Mouse (Mus musculus): Measurements from ENCODE around the gene Stx4a.

Stx4a gene

DNA sequence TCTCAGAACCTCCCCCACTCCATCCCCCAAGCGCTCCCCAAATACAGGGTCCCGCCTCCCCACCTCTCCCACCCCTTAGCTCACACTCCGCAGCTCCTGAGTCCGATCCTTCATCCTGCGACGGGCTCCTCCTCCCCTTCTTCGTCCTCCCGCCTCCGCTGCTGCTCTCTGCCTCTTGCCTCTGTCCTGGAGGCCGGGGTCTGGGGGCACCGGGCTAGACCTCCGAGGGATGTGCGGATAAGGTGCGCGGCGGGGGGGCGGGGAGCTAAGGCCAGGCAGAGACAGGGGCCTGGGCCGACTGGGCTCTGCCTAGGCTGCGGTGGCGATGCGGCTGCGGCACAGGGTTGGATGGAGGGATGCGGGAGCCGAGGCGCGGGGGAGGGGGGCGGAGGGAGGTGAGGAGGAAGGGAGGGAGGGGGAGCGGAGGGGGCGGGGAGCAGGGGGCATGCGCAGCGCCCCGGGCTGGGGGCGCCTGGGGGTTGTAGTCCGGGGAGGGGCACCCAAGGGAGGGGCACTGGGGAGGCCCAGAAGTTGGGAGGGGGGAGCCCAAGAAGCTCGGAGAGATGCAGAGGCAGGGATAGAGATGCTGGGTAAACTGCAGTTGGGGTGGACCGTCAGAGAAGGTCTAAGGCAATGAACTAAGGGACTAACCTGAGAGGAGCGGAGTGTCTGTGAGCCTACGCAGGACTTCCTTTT is at the start of gene Stx4a, which contains the start of gene Stx1b:
Gene Stx4a, plus strand, starts transcription at position 119 of the 696 bp plus-strand sequence.
Gene Stx1b, minus strand, starts transcription at position 374 of the 696 bp plus-strand sequence.
- in situ Hi-C loops (cut with MboI; ENCODE audit: unreplicated experiment in 2 of 2), result no loop called here

DNA sequence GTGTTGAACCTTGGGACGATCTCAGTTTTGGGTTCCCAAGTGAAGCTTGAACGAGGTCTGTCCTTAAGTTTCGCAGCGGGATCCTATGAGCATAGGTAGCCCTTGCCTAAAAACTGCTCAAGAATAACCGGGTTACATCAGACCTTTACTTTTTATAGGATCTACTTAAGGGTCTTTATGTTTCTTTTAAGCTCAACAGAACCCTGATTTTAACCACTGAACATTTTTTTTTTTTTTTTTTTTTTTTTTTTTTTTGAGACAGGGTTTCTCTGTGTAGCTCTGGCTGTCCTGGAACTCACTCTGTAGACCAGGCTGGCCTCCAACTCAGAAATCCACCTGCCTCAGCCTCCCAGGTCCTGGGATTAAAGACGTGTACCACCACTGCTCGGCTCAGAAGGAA is 48.3 kb upstream of the Stx4a start:
- in situ Hi-C loops (cut with MboI; ENCODE audit: unreplicated experiment in 2 of 2), result loop anchor here (10.0 to 25.0 kb wide), 3 partner anchors 329 to 936 kb away; partner anchors contain the start of genes 9130023H24Rik (in 1 of the 2) and Armc5 (in 1 of the 2)

DNA sequence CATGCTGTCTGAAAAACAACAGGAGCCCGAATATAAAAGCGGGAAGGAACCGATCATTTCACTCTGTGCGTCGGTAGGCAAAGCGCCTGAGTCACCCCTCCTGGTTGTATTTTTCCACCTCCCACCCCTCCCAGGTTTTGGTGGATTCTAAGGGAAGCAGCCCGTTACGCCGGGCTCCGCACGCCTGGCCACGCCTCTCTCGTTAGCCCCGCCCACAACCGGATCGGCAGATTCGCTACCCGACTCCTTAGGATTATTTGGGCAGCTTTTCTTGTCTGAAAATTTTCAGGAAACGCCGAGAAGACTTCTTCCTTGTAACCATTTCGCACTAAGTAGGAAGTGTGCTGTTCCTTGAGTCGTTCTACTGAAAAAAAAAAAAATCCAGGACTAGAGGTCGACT is 47.7 kb upstream of the Stx4a start, which contains the start of gene Setd1a:
Gene Setd1a, plus strand, starts transcription at position 245 of the 400 bp plus-strand sequence.
- in situ Hi-C loops (cut with MboI; ENCODE audit: unreplicated experiment in 2 of 2), result loop anchor here (10.0 to 25.0 kb wide), 3 partner anchors 328 to 936 kb away; partner anchors contain the start of genes 9130023H24Rik (in 1 of the 2) and Armc5 (in 1 of the 2)

DNA sequence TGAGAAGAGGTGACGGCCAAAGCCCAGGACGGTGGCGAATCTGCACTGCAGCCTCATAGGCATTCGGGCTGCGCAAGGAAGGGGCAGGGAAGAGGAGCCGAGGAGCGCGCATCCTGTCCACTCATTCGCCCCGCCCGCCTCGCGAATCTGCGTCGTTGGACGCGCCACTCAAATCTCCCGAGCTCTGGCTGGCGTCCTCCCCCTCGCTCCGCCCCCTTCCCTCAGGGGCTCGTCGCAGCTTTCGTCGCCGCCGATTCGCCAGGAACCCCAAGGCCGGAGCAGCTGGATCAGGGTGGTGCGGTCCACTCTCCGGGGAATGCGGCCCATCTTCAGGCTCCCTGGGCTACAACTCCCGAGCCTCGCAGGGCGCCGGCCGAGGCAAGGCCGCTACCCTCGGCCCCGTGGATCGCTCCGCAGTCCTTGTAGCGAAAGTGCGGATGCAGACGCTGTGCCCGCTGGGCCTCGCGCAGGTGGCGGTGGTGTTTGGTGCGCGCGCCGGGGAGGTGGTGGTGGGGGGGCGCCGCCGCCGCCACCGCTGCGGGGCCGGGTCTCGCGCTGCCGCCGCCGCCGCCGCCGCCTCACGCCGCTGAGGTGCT is 47.1 kb upstream of the Stx4a start:
- in situ Hi-C loops (cut with MboI; ENCODE audit: unreplicated experiment in 2 of 2), result loop anchor here (10.0 to 25.0 kb wide), 3 partner anchors 328 to 935 kb away; partner anchors contain the start of genes 9130023H24Rik (in 1 of the 2) and Armc5 (in 1 of the 2)

DNA sequence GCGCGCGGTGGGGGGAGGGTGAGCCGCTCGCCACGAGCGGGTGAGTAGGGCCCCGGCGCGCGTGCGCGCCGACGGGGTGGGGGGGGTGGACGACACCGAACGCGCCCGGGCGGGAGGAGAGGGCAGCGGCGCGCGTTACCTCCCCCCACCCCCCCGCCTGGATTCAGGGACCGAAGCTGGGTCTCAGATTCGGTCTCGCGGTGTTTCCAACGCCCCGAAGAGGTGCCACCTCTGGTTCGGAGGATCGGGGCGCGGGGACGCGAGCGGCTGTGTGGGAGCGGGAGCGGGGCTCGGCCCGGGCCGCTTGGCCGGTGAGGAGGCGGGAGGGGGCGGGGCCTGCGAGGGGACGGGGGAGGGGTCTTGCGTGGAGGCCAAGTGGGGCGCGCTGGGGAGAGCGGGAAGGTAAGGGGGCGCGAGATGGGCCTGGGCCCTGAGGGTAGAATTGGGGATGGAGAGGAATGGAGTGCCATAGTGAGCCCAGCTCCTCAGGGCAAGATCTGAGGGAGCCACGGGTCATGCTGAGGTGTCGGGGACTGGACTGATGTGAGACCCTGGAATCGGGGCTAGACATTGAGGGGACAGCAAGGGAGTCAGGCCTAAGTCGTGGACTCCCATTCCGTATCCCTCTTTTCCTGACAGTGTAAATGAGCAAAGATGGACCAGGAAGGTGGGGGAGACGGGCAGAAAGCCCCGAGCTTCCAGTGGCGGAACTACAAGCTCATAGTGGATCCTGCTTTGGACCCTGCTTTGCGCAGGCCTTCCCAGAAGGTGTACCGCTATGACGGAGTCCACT is 46.4 kb upstream of the Stx4a start:
- in situ Hi-C loops (cut with MboI; ENCODE audit: unreplicated experiment in 2 of 2), result loop anchor here (10.0 to 25.0 kb wide), 3 partner anchors 327 to 935 kb away; partner anchors contain the start of genes 9130023H24Rik (in 1 of the 2) and Armc5 (in 1 of the 2)

DNA sequence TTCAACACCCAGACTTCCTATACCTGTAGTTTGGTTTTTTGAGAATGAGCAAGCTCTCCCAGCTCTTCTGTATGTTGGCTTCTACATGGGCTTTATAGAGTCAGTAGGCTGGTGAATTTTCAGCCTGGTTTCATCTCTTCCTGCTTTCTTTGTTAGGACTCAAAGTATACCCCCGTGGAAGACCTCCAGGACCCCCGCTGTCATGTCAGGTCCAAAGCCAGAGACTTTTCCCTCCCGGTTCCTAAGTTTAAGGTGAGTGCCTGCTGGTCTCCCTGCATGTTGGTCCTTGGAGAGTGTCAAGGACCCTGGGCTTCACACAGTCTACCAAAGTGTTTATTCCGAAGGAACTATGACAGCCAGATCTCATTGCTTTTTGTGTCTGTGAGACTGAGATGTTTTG is 45.7 kb upstream of the Stx4a start:
- in situ Hi-C loops (cut with MboI; ENCODE audit: unreplicated experiment in 2 of 2), result loop anchor here (10.0 to 25.0 kb wide), 3 partner anchors 326 to 934 kb away; partner anchors contain the start of genes 9130023H24Rik (in 1 of the 2) and Armc5 (in 1 of the 2)

DNA sequence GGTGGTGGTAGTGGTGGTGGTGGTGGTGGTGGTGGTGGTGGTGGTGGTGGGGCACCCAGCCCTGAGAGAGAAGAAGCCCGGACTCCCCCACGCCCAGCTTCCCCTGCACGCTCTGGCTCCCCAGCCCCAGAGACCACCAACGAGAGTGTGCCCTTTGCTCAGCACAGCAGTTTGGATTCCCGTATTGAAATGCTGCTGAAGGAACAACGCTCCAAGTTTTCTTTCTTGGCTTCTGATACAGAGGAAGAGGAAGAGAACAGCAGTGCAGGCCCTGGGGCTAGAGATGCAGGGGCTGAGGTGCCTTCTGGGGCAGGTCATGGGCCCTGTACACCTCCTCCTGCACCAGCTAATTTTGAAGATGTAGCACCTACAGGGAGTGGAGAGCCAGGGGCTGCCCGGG is 38.8 kb upstream of the Stx4a start, which contains the start of gene Gm49388:
Gene Gm49388, plus strand, starts transcription at position 301 of the 400 bp plus-strand sequence.
- in situ Hi-C loops (cut with MboI; ENCODE audit: unreplicated experiment in 2 of 2), result loop anchor here (25.0 kb wide), 1 partner anchor 927 kb away; no protein-coding TSS in a partner anchor

DNA sequence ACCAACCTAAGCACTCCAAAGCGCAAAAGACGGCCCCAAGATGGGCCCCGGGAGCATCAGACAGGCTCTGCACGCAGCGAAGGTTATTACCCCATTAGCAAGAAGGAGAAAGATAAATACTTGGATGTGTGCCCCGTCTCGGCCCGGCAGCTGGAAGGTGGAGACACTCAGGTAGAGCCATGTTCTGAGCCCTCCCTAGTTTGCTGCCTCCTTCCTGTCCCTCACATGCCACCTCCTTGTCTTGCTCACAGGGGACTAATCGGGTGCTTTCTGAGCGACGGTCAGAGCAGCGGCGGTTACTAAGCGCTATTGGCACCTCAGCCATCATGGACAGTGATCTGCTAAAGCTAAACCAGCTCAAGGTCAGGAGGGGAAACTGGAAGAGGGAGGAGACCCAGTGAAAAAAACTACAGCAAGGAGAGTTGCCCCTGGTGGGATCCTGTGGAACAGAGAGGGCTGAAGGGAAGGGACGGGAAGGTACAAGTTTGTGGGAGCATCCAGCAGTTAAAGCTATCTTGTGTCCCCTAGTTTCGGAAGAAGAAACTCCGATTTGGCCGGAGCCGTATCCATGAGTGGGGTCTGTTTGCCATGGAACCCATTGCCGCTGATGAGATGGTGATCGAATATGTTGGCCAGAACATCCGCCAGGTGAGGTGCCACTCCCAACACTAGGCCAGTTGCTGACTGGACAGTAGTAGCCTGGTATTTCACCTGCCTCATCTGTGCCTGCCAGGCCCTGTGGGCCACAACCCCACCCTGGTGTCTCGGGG is 26.8 kb upstream of the Stx4a start:
- in situ Hi-C loops (cut with MboI; ENCODE audit: unreplicated experiment in 2 of 2), result loop anchor here (25.0 kb wide), 1 partner anchor 915 kb away; no protein-coding TSS in a partner anchor

DNA sequence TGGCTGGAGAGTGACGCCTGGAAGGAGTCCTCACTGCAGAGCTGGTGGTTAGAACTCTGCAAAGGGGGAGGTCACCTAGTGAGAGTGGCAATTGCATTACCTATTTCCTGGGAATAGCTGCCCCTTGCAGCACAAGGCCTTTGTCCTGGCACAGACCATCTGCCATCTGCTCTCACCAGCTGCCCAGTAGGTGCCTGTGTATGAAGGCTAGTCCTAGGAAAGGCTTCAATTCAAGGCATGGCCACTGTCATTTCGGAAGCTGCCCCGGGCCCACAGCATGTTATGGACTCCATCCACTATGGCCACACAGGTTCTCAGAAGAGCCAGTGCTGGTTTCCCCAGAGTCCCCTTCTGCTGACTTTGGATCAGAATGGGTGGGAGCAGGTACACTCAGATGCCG is 25.5 kb upstream of the Stx4a start:
- in situ Hi-C loops (cut with MboI; ENCODE audit: unreplicated experiment in 2 of 2), result loop anchor here (25.0 kb wide), 1 partner anchor 914 kb away; no protein-coding TSS in a partner anchor

DNA sequence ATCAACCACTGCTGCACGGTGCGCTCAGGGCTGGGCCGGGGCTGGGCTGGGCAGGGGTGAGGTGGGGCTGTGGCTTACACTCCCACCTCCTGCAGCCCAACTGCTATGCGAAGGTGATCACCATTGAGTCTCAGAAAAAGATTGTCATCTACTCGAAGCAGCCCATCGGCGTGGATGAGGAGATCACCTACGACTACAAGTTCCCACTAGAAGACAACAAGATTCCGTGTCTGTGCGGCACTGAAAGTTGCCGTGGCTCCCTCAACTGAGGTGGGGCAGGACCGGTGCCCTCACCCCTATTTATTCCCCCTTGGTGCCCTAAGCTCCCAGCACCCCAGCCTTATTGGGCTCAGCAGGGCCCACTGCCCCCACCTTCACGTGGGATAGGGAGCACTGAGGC is 24.9 kb upstream of the Stx4a start:
- in situ Hi-C loops (cut with MboI; ENCODE audit: unreplicated experiment in 2 of 2), result loop anchor here (25.0 kb wide), 1 partner anchor 913 kb away; no protein-coding TSS in a partner anchor

DNA sequence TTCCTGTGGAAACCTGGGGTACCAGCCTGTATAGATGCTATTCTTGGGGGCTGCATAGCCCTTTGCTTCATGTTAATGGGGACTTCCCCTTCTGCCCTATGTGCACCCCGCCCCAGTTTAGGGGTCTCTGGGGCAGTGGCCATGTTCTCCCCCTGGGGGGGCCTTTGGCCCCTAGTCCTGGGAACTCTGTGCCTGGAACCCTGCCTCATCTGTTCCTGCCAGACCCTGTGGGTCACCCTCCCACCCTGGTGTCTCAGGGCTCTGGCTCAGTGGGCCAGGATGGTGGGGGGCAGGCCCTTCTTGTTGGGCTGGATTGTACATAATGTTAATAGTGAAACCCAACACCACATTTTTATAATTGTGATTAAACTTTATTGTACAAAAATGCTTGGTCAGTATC is 24.4 kb upstream of the Stx4a start:
- in situ Hi-C loops (cut with MboI; ENCODE audit: unreplicated experiment in 2 of 2), result loop anchor here (10.0 to 25.0 kb wide), 2 partner anchors 145 to 913 kb away; partner anchors contain the start of gene Prss36 (in 1 of the 2)

DNA sequence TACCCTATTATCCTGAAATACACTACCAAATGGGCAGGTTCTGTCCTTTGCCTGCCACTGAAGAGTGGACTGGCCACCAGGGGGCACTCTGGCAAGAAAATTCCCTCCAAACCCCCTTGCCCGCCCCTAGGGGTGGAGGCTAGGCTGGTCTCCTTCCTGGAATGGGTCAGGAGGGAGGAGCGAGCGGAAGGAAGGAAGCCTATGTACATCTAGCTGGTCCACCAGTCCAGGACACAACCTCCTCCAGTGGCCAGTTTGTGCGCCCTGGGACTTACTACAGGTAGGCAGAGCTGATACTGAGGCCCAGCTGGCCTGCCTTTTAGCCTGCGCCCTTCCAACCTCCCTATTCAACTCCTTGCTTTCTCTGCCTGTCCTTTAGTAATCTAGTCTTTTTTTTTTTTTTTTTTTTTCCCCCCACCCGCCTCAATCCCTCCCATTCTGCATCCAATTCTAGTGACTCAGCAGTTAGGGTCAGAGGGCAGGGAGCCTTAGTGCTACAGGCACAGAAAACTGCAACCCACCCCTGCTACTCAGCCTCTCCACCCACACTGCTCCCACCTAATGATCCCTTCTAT is 23.6 kb upstream of the Stx4a start, which contains the start of gene Hsd3b7:
Gene Hsd3b7, plus strand, starts transcription at position 170 of the 575 bp plus-strand sequence.
- in situ Hi-C loops (cut with MboI; ENCODE audit: unreplicated experiment in 2 of 2), result loop anchor here in 1 of 2 experiments (10.0 kb wide), 1 partner anchor 144 kb away; the partner anchor contains the start of gene Prss36

DNA sequence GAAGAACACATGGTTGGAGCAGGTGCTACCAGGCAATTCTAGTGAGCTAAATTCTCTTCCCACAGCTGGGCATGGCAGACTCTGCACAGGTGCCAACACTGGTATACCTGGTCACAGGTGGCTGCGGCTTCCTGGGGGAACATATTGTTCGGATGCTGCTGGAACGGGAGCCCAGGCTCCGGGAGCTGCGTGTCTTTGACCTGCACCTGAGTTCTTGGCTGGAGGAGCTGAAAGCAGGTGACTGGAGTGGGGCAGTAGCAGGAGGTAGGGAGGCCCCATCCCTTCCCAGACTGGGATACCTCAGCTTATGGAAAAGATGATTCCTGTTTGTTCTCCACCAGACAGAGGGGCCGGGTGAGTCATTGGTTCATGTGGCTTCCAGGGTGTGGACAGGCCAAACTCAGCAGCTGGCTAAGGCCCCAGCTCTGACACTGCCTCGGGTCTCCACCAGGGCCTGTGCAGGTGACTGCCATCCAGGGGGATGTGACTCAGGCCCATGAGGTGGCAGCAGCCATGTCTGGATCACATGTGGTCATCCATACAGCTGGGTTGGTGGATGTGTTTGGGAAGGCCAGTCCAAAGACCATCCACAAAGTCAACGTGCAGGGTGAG is 23.0 kb upstream of the Stx4a start:
- in situ Hi-C loops (cut with MboI; ENCODE audit: unreplicated experiment in 2 of 2), result loop anchor here in 1 of 2 experiments (10.0 kb wide), 1 partner anchor 144 kb away; the partner anchor contains the start of gene Prss36

DNA sequence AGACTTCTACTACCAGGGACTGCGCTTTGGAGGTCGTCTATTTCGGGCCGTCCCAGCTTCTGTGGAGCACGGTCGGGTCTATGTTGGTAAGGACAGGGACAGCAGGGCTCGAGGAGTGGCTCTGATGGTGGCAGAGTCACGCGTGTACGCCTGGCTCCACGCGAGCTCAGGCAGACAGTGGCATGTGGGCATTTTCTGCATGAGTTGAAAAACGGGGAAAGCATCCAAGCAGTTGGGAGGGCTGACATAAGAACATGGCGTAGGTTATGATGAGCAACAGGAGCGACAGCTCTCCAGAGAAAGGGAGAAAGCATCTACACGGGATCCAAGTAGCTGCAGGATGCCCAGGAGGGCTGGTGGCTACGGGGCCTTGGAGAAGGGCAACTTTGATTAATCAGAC is 21.8 kb upstream of the Stx4a start:
- in situ Hi-C loops (cut with MboI; ENCODE audit: unreplicated experiment in 2 of 2), result loop anchor here in 1 of 2 experiments (10.0 kb wide), 1 partner anchor 142 kb away; the partner anchor contains the start of gene Prss36

DNA sequence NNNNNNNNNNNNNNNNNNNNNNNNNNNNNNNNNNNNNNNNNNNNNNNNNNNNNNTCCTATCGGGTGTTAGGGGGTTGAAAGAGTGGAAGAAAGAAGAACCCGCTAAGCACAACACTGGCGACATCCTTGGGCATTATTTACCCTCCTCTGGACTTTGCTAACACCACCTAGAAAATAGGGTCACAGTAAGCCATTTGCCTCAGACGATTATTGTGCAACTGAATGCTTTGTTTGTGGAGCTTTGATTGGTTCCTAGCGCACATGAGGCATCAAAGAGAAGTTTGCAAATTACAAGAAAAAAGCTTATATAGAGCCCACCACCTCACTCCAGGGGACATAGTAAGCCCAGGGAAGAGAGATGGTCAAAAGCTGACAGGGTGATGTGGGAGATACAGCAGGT is 15.3 kb upstream of the Stx4a start:
- in situ Hi-C loops (cut with MboI; ENCODE audit: unreplicated experiment in 2 of 2), result loop anchor here in 1 of 2 experiments (10.0 kb wide), 1 partner anchor 136 kb away; the partner anchor contains the start of gene Prss36

DNA sequence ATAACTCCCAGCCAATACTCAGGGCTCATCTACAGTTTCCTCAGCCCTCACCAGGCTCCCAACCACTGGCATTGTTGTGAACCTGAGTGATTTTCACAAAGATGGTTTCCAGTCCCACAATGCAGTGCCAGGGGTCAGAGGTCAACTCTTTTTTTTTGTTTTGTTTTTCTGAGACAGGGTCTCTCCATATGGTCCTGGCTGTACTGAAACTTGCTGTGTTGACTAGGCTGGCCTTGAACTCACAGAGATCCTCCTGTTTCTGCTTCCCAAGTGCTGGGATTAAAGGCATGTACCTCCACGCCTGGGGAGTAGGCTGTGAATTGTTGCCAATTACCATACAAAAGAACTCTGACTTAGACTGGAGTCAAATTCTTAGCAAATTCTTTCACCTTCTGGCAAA is 14.2 kb upstream of the Stx4a start:
- in situ Hi-C loops (cut with MboI; ENCODE audit: unreplicated experiment in 2 of 2), result loop anchor here in 1 of 2 experiments (10.0 kb wide), 1 partner anchor 135 kb away; the partner anchor contains the start of gene Prss36

DNA sequence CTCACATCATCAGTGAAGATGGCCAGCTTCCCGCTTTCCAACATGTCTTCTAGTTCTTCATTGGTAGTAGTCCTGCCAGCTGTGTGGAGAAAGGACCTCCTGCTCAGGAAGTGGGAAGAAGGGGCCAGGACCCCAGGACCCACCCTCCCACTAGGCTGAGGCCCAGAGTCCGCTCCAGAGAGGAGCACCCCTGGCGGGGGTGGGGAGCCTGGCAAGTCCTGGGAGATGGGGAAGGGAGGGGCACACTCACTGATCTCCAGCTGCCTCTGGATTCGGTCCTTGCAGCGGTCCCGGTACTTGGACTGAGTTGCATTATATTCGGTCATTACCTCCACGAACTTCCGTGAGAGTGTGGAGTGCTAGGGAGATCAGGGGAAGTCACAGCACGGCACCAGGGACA is 13.4 kb upstream of the Stx4a start:
- in situ Hi-C loops (cut with MboI; ENCODE audit: unreplicated experiment in 2 of 2), result no loop called here

DNA sequence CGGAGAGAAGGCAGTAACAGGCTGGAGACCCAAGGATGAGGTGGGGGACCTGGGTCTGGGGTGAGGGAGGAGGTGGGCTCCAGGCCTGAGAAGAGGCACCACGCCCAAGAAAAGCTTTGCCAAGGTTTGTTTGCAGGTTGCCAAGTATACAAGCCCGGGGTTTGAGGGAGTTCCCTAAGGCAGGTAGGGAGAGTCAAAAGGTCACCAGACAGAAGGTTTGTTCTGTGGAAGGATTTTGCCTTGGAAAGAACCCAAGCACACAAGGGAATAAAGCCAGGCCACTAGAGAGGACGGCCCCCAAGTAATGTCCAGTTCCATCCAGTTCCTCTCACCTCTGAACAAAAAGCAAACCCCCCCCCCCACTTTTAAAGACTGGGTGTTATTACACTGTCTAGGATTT is 12.9 kb upstream of the Stx4a start:
- in situ Hi-C loops (cut with MboI; ENCODE audit: unreplicated experiment in 2 of 2), result no loop called here

Data from v-Abl transformed pro-B cells (cell line).